Mouse (Mus musculus) liver, embryonic 13.5 days (tissue): ENCODE measurements around the gene Pax3. TPM values are rescaled to one million over a fixed set of nuclear protein-coding genes. Genes with fewer than 3 reads are reported as not detected.

Source experiments
- polyA plus RNA-seq: library from polyadenylated mRNA; unstranded; fragments of >200 nt; fragmentation: Nextera tagmentation; extraction: Ambion mirVana; gene quantifications from 2 replicates; pipeline ENCODE4 v1.2.1, GENCODE M21; 2015

Pax3 gene
- polyA plus RNA-seq, 1 experiment from 2014 or later: 0.06 TPM

Other genes starting within 250 kb of the Pax3 start
- gene Sgpp2, start 113.2 kb upstream of the Pax3 start, polyA plus RNA-seq: 0.15 and 0.17 TPM in 2 replicates